Mouse (Mus musculus) heart, adult 9 months (tissue): Measurements from ENCODE around the gene Cyp2t4.

Source experiments
- DNase-seq, 2 experiments: peaks; one replicate each; pipeline ENCODE4 v3.0.0; 2022; ENCODE audit warnings: low spot score in 2 of 2

Gene Cyp2t4

DNA sequence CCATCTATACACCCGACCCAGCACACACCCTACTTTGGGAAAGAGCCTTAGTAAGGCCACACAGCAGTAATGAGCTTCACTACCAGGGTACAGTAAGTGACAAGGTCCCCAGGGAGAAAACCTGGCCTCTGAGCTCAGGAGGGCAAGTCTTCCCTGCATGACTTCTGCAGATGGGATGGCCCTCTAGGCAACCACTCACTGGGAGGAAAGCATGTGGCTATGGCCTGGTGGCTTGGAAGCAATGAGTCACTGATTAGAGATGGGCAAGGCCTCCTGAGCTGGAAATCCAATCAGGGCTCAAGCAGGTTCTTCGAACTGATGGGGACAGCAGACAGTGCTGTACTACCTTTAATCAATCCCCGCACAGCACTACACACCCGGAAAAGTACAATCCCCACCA is 8.2 kb downstream of the Cyp2t4 start:
- DNase-seq, result peak in 1 of 2 experiments; percentile 67

DNA sequence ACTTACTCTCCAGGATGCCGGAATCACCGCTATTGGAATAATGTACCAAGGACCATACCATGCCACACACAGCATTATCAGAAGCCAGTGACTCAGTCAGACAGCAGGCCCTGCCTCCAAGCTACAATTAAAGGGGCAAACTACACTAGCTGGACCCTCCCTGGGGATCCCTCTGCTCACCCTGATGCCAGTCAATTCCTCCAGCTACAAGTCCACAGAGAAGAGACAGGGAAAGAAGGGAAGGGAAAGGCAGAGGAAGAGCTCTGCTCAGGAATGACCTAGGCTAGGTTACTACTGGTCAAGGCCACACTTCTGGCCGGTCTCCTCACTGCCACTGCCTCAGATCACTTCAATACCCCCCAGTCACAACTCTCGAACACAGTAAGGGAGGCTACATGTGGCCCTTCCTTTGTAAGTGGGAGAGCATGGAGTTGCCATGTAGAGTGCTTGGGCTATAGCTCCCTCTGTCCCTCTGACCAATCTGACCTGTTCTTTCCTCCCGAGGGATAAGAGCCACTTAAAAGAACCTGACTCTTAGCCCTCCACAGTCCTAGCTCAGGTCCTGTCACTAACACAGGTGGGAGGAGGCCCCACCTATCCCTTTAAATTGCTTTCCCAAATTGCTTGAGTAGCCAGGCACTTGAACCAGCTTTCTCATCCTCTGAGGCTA is 9.4 kb downstream of the Cyp2t4 start:
- DNase-seq, result no peak

DNA sequence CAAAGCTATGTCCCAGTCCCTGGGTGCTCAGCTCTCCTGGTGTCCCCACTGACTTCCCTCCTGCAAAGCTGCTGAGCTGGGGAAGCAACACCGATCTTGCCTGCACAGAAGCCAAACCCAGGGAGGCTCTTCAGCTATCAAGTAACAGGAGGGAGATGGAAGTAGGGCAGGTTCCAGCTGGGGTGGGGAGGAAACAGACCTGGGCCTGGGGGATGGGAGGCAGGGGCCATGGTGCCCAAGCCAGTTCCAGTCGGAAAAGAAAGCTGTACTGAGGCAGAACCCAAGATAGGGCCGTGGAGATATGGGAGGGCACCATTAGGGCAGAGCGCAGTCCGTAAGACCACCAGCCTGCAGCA is 9.9 kb downstream of the Cyp2t4 start:
- DNase-seq, result no peak

DNA sequence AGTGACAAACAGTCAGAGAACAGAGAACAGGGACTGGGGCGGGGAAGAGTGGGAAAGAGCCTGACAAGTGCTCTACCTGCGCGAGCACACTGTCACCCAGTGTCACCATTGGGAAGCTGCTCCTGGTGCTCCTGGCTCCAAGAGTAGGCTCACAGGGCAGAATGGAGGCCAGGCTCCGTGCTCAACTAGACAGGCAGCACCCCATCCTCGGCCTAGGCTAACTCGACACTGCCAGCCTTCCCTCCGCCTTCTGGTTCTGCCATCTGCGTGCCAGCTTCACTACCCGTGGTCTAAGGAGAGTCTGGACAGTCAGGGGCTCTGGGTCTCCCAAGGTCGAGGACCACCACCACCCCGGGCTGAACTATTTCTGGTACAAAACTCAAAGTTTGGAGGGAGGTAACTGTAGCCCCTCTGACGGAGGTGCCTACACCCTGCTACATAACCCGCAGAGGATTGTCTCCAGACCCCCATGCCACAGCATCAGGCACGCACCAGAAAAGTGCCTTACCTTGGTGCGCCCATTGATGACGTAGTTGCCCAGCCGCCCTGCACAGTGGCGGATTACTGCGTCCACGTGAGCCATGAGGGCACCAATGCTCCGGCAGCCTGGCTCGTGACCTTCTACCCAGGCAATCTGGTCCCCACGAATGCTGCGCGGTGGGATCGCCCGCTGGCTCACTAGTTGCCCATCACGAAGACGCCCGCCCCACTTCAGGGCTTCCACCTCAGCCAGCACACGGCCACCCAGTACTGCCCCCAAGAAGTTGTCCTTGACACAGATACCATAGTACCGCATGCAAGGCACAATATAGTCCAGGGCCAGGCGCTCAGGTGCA is 10.8 kb downstream of the Cyp2t4 start:
- no peak for DNase-seq

DNA sequence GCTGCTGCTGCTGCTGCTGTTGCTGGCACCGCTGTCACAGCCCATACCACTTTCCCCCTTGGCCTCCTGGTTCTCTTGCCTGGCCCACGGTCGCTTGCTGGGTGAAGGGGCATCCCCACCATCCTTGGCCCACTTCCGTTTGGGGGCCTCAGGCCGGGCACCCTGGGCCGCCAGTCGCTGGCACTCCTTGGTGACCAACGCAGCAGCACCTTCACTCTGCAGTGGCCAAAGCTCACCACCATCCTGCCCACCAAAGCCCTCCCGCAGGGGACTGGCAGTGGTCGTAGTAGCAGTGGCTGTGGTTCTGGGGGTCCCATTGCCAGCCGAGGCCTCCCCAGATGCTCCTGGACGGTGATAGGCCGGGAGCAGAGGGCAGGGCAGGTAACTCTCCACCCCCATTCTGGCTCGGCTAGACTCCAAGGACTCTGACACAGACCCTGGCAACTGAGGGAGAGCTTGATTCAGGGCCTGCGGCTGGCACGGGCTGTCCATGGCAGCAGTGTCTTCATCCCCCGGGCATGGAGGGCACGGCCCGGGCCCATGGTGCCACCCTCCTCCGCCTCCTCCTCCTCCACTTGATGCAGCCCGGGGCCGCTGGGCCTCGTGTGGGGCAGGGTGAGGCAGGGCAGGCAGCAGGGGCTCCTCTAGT is 11.6 kb downstream of the Cyp2t4 start:
- DNase-seq, result peak in 1 of 2 experiments; percentile 33

DNA sequence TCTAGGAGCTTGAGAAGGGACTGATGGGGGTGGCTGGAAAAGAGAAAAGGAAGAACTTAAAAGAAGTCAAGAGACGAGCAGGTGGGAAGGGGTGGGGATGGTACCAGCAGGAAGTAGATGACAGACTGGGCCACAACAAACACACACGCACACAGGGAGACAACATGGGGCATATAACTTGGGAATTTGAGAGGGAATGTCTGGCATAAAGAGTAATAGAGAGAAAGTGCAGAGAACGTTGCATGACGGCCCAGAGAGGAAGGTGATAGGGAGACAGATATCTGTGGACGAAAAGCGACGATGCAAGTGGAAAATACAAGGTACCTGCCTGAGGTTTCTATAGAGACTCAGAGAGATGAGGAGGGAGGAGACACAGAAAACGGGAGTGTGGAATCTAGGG is 12.2 kb downstream of the Cyp2t4 start:
- DNase-seq, result no peak

DNA sequence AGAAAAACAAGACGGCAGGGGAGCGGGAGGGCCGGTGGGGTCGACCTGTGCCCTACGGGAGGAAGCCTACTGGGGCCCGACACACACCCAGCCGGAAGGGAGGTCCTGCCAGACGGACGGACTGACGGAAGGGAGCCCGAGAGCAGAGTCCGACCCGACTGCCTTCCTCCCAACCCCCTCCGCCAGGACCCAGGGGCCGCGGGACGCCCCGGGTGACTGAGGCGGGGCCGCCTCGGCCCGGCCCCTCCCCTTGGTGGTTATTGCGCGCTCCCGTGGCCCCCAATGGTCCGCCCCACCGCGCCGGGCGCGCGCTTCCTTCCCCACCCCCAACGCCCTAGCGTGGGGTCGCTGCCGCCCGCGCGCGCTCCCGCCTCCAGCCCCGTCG is 12.7 kb downstream of the Cyp2t4 start:
- peak; percentile 90 to 92 for DNase-seq

DNA sequence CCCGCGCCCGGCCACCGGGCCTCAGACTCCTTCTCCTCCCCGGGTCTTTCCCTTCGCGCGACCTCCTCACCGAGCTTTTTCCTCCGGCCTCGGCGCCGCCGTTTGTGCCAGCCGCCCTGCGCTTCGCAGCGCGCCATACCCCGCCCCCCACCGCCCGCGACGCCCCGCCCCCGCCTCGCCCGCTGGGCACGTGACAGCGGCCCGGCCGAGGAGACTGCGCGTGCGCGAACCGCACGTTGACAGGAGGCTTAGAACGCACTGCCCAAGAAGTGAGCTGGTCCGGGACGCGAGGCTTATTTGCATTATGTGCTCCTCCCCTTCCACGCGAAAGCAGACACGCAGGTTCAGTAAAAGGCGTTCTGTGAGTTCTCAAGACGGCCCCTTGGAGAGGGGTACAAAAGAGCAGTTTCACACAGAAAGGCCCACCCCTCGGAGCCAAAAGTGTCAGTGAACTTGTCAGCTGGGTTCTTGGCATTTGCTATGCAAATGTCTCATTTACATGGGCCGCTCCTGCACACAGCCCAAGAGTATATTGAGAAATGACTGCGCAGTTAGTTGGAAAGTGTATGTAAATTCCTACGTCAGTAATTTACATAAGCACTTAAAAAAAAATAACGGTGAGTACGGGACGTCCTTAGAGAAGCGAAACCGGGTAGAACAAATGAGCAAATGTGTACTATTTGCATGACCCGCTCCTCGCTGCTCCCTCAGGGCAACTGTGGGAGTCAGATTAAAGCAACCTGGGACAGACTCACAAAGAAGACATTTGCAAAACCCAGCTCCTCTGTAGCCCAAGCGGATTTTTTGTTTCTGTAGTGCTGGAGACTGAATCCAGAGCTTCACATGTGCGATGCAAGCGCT is 13.3 kb downstream of the Cyp2t4 start, which contains the start of gene Egln2:
TSS of gene Egln2 (minus strand) at position 189 of the 861 bp plus-strand sequence.
- peak; percentile 96 to 97 for DNase-seq

DNA sequence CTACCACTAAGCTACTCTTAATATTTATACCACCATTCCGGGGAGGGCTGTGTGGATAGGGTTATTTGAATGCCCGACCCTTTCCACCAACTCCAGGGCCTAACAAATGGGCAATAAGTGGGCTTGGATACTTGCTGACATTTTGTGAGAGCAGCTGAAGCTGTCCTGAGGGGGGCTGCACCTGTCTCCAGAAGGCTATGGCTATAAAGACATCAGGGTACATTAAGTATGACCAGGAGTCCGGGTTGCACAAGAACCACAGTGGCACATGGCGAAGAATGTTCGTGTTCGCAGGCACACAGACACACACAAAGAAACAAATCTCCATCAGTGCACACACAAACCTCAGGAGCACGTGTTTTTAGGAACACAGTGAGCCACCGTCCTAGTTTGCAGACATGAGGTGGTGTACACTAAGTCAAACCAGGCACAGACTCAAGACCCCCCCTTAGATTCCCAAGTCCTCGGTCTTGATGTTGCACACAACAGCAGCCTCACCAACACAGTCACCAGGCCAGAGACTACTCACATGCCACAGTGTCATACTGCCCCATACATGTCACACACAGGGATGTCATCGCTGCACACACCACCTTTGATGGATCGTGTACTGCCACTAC is 14.1 kb downstream of the Cyp2t4 start:
- no peak for DNase-seq

DNA sequence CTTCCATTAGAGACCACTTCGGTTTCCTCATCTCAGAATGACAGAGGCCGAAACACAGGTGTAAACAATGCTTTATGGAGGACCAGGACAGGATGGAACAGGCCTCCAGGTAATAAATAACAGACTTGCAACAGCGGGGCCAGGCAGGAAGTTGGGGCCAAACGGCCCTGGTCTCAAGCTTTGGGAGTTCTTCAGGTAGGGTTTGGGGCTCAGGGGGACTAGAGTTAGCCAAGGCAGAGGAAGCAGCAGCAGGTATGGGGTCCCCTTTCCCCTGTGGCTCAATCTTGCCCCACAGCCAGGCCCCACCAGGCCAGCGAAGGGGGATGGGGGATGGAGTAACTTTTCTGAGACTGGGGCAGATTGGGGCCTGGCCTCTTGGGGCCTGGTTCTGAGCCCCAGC is 14.9 kb downstream of the Cyp2t4 start:
- no peak for DNase-seq

DNA sequence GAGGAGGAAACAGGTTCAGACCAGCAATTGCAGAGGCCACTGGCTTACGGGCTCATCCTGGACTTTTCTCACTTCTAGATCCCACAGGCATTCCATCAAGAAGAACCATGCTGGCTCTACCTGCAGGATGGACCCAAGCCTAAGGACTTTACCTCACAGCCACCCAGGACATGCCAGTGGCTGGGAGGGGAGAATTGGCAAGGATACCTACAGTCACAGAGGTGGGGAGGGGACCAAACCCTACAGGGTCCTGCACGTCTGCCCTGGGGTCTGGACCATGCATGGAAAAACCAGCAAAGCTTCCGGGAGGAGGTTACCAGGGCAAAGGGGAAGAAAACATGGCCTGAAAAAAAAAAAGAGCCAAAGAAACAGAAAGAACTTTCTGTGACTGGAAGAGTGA is 17.5 kb downstream of the Cyp2t4 start:
- DNase-seq, result no peak

DNA sequence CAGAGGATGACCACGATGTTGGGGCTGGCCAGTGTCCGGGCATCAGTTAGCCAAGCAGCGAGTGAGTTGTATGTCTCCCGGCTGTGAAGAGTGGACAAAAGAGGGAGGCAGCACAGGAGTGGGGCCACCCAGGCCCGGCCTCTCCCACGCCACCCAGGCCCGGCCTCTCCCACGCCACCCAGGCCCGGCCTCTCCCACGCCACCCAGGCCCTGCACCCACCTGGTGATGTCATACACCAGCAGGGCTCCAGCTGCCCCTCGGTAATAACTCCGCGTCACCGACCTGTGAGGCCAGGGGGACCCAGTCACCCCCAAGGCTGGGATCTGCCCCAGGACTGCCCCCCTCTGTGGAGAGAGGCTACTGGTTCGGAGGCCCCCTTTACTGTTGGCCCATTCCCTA is 21.0 kb downstream of the Cyp2t4 start:
- no peak for DNase-seq

DNA sequence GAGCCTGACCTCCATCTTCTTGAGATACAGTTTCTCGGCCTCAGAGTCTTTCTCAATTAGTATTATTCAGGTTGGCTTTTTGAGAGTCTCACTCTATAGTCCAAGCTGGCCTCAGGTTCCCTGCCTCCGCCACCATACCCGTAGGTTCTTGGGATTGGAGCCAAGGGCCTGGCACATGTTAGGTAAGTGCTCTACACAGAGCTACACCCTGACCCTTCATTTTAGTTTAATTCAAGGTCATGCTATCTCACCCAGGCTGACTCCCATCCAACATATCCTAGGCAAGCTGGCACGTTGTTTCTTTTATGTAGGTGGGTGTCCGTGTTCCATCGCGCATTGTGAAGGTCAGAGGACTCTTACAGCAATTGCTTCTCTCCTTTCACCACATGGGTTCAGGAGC is 21.4 kb downstream of the Cyp2t4 start:
- DNase-seq, result no peak

DNA sequence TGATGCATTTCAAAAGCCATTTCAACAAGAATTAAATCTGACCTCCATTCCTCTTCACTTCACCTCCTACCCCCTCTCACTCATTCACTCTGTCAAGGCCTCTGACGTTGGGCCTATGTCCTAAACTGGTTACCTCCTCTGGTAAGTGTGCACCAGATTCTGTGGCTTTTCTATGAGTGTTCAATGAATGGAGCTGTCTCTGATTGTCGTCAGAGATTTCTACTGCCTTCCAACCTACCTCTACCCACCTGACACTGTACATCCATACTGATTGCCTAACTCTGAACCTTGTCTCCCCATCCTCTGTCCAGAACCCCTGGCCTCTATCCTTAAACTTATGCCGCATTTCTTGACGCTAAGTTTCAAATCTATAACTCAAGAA is 24.4 kb downstream of the Cyp2t4 start:
- no peak for DNase-seq

DNA sequence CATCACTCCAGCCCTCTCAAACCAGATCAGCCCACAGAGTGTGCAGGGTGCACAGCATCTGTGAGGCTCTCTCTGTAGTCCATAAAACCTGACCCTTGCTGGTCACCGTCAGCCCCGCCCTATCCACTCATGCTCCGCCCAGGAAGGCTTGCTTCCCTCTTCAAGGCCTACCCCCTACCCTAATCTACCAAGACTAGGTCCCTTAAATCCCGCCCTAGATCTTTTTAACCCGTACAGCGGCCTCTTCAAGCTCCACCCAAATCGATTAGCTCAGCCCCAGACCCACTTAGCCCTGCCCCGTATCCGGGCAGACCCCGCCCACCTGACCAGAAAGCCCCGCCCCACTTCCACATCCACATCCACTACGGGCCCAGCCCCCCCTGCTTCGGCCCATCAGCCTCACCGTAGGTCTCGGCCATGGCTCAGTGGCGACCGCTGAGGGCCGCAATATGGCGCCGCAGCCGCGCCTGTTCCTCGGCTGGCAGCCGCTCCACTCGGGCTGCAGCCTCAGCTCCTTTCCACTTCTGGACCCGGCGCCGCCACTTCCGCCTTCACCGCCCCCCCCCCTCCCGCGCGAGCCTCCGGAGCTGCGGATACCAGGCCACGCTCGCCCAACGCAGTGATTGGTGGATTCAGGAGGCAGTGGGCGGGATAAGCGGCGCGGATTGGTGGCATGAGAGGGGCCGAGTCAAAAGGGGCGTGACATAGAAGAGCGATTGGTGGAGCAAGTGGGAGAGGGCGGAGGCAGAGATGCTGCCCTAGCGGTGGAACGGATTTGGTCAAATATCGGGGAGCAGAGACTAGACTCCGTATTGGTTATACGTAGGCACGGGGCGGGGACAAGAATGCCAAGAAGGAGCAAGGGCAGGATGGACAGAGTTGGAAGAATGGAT is 25.1 kb downstream of the Cyp2t4 start, which contains the start of gene Rab4b:
TSS of gene Rab4b (minus strand) at position 573 of the 893 bp plus-strand sequence.
- peak; percentile 99 to 100 for DNase-seq

DNA sequence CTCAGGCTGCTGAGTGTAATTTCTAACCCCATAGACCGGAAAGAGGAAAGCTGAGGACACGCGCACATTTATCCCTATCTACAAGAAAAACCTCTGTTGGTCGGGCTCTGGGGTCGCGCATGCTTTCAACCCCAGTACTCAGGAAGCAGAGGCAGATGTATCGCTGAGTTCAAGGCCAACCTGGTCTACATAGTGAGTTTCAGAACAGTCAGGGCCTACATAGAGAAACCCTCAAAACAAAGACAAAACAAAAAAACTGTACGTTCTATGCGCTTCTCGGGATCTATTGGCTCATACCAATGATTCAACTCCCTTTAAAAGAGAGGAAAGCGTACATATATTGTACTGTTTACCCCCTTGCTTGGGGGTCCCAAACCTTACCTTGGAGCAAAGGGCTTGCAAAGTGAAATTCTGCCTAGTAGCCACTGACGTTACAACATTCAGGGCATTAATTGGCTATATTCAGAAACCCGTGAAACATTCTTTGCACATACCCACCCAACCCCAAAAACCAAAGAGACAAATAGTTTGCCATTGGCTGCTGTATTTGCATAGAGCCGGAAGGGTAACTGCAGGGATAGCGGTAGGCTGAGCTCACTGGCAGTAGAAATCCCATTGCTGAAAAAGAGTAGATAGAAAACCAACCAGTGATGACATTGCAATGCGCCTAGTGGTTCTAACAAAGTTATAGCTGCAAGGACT is 25.9 kb downstream of the Cyp2t4 start:
- no peak for DNase-seq

DNA sequence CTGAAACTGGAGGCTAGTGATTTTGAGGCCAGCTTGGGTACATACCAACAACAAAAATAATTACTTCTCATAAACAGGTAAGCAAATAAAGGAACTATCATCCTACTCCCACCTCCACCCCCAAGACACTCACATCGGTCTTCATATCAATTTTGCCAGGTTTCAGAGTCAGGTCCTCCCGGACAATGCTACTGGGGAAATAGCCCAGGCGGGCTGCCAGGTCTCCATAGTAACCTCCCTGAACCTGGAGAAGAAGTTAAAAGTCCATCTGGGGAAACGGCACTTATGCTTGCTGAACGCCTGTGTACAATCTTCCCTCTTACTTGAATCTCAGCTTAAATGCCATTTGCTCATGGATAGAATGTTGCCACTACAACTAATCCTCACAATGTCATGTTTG is 26.5 kb downstream of the Cyp2t4 start:
- peak; percentile 55 to 58 for DNase-seq

DNA sequence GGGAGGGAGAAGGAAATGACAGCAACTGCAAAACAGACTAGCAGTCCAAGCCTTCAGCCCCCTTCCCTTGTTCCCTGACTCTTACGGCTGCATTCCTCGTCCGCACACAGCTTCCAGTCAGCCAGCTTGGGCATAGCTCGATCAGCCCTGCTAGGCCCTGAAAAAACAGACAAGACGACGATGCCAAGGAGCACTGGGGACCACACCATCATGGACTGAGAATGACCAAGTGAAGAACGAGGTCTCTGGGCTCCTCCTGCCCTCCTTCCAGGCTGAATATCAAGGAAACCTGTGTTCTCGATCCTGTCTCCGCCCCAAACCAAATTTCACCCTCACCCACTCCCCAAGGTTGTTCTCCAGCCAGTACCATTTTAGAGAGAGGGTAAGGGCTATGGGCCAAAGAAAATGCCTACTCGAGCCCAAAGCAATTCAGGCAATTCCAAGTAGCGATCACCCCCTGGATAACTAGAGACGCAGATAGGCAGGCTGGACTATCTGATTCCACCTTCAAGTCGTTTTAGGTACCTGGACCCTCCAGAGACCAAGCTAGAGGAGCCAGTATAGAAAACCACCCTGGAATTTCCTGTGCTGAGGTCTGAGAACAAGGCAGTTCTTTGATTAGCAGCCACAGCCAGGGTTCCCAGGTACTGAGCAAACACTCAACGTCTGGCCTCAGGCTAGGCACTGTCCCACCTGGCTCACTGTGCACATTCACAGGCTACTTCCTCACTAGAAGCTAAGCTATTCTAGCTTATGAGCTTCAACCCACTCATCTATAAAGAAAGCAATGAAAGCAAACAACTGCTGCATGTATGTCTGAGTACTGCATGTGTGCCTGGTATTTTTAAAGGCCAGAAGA is 27.6 kb downstream of the Cyp2t4 start, which contains the start of the genes Gm21983 and Mia:
TSS of gene Gm21983 (minus strand) at position 250 of the 859 bp plus-strand sequence.
TSS of gene Mia (minus strand) at position 321 of the 859 bp plus-strand sequence.
- DNase-seq, result no peak
